Mouse (Mus musculus) small intestine, adult 2 months (tissue): ENCODE data around the gene Synj2. TPM values are rescaled to one million over a fixed set of nuclear protein-coding genes. Genes with fewer than 3 reads are reported as not detected.

Source experiments
- H3K27ac ChIP-seq: fragments of 200-500 bp; 2 replicates; pipeline ENCODE4 v1.5.1; 2012; ENCODE audit warnings: low read depth, low read length, control low read depth, inconsistent platforms; ENCODE audit not compliant: insufficient read depth
- H3K27me3 ChIP-seq: fragments of 200-500 bp; 2 replicates; pipeline ENCODE4 v1.6.1; 2012; ENCODE audit warnings: mild to moderate bottlenecking, moderate library complexity, low read length, inconsistent platforms; ENCODE audit not compliant: control insufficient read depth, insufficient read depth
- H3K36me3 ChIP-seq: fragments of 200-500 bp; 2 replicates; pipeline ENCODE4 v1.6.1; 2012; ENCODE audit warnings: mild to moderate bottlenecking, low read length, control low read depth, inconsistent platforms; ENCODE audit not compliant: control insufficient read depth, insufficient read depth
- H3K4me1 ChIP-seq: fragments of 200-500 bp; 2 replicates; pipeline ENCODE4 v1.6.1; 2012; ENCODE audit warnings: low read length, inconsistent platforms, mixed read lengths; ENCODE audit not compliant: control insufficient read depth, insufficient read depth, insufficient read length
- H3K4me3 ChIP-seq: fragments of 200-500 bp; 2 replicates; pipeline ENCODE4 v1.5.1; 2012; ENCODE audit warnings: low read depth, mild to moderate bottlenecking, control low read depth, inconsistent platforms, low read length, moderate library complexity
- CTCF ChIP-seq: fragments of 200-500 bp; IDR thresholded peaks from 2 replicates; pipeline ENCODE4 v1.5.1; 2012; ENCODE audit warnings: low read depth, mild to moderate bottlenecking, control low read depth, inconsistent platforms, low read length, moderate library complexity, mixed read lengths; ENCODE audit not compliant: insufficient replicate concordance, insufficient read length; ENCODE audit errors: extremely low read depth
- POLR2A ChIP-seq: fragments of 200-500 bp; IDR thresholded peaks from 2 replicates; pipeline ENCODE4 v1.6.1; 2012; ENCODE audit warnings: low read depth, mild to moderate bottlenecking, control low read depth, inconsistent platforms, low read length, moderate library complexity
- WGBS: fragments of 180-500 bp; shearing (Covaris S2); methylation state at CpG from one replicate; pipeline ENCODE4 v1.1.7; 2018; 5-methylcytosine and 5-hydroxymethylcytosine counted together
- polyA plus RNA-seq: library from polyadenylated mRNA; depleted of rRNA; stranded (reverse); fragments of >200 nt; gene quantifications from 2 replicates; pipeline ENCODE4 v1.2.3, GENCODE M21; 2012

Gene Synj2
- polyA plus RNA-seq, 1 experiment: 3.1 TPM

GRCm38 (mm10) chr17:5988102-5988501 lies 47.0 kb downstream of the Synj2 start:
- H3K27me3 ChIP-seq: no peaks in the 10 kb centered on the region
- WGBS: 93% methylated on average over 4 of the region's 4 CpGs
- no peaks in the 10 kb centered on the region for H3K4me1 ChIP-seq
- no peak overlapping the region for H3K27ac ChIP-seq
- H3K4me3 ChIP-seq: no peak overlapping the region
- no peaks in the 10 kb centered on the region for H3K36me3 ChIP-seq
- TF ChIP-seq POLR2A (no peak), CTCF (no peak)

GRCm38 (mm10) chr17:5992866-5993580 lies 51.9 kb downstream of the Synj2 start:
- 81% methylated on average over 5 of the region's 5 CpGs for WGBS
- H3K36me3 ChIP-seq: peaks cover 1% of the 10 kb centered on the region; the same call in 1 of the 2 replicates
- no peak overlapping the region for H3K27ac ChIP-seq
- H3K27me3 ChIP-seq: no peaks in the 10 kb centered on the region
- H3K4me3 ChIP-seq: no peak overlapping the region
- H3K4me1 ChIP-seq: no peaks in the 10 kb centered on the region
- no peak for TF ChIP-seq CTCF
- no peak for TF ChIP-seq POLR2A

- Histone ChIP-seq H3K27ac (no peak overlapping the region), H3K27me3 (no peaks in the 10 kb centered on the region), H3K4me1 (no peaks in the 10 kb centered on the region), H3K36me3 (peaks cover 1% of the 10 kb centered on the region; the same call in 1 of the 2 replicates), H3K4me3 (no peak overlapping the region)
- TF ChIP-seq POLR2A: no peak
- no peak for TF ChIP-seq CTCF
- WGBS: 82% methylated on average over 3 of the region's 3 CpGs
Observed at GRCm38 (mm10) chr17:5993581-5994260, 52.6 kb downstream of the Synj2 start.

- Histone ChIP-seq H3K27ac (no peak overlapping the region), H3K36me3 (peaks cover 1% of the 10 kb centered on the region; the same call in 1 of the 2 replicates), H3K27me3 (no peaks in the 10 kb centered on the region), H3K4me3 (no peak overlapping the region), H3K4me1 (no peaks in the 10 kb centered on the region; the same call in 1 of the 2 replicates)
- 69% methylated on average over 6 of the region's 6 CpGs for WGBS
- no peak for TF ChIP-seq CTCF
- no peak for TF ChIP-seq POLR2A
Observed at GRCm38 (mm10) chr17:5994606-5995005, 53.5 kb downstream of the Synj2 start.

- 92% methylated on average over 14 of the region's 14 CpGs for WGBS
- H3K4me1 ChIP-seq: no peaks in the 10 kb centered on the region; the same call in 1 of the 2 replicates
- H3K4me3 ChIP-seq: no peak overlapping the region
- no peak for TF ChIP-seq POLR2A
- TF ChIP-seq CTCF: no peak
- peaks cover 1% of the 10 kb centered on the region; the same call in 1 of the 2 replicates for H3K36me3 ChIP-seq
- H3K27ac ChIP-seq: no peak overlapping the region
- H3K27me3 ChIP-seq: no peaks in the 10 kb centered on the region
Observed at GRCm38 (mm10) chr17:5996589-5996988, 55.5 kb downstream of the Synj2 start.

- peak overlapping the region; percentile 4; the same call in 1 of the 2 replicates for H3K27ac ChIP-seq
- H3K4me1 ChIP-seq: no peaks in the 10 kb centered on the region; the same call in 1 of the 2 replicates
- no peak overlapping the region for H3K4me3 ChIP-seq
- TF ChIP-seq POLR2A (no peak), CTCF (no peak)
- no peaks in the 10 kb centered on the region for H3K27me3 ChIP-seq
- H3K36me3 ChIP-seq: peaks cover 1% of the 10 kb centered on the region; the same call in 1 of the 2 replicates
- 71% methylated on average over 16 of the region's 16 CpGs for WGBS
Observed at GRCm38 (mm10) chr17:5997380-5998234, 56.5 kb downstream of the Synj2 start.
